Mouse (Mus musculus): Measurements from ENCODE around the gene Trim71.

Gene Trim71

GRCm38 (mm10) chr9:114563761-114564606 lies at the start of gene Trim71:
Gene Trim71 (minus strand): TSS chr9:114564369.
- DNase-seq, result no peak

- peak; percentile 8 for DNase-seq
Observed at GRCm38 (mm10) chr9:114613026-114613425, 48.9 kb upstream of the Trim71 start.

GRCm38 (mm10) chr9:114612566-114612965 lies 48.4 kb upstream of the Trim71 start:
- no peak for DNase-seq

GRCm38 (mm10) chr9:114610266-114610665 lies 46.1 kb upstream of the Trim71 start:
- DNase-seq, result no peak

- DNase-seq, result no peak
Observed at GRCm38 (mm10) chr9:114603876-114604540, 39.8 kb upstream of the Trim71 start.

GRCm38 (mm10) chr9:114601096-114601495 lies 36.9 kb upstream of the Trim71 start:
- no peak for DNase-seq

GRCm38 (mm10) chr9:114585017-114585345 lies 20.8 kb upstream of the Trim71 start:
- peak; percentile 13 for DNase-seq

GRCm38 (mm10) chr9:114584183-114585016 lies 20.2 kb upstream of the Trim71 start:
- DNase-seq, result peak; percentile 40

GRCm38 (mm10) chr9:114583812-114584182 lies 19.6 kb upstream of the Trim71 start:
- peak; percentile 76 for DNase-seq

- DNase-seq, result no peak
Observed at GRCm38 (mm10) chr9:114578646-114579045, 14.5 kb upstream of the Trim71 start.

GRCm38 (mm10) chr9:114576001-114576400 lies 11.8 kb upstream of the Trim71 start:
- DNase-seq, result no peak

- no peak for DNase-seq
Observed at GRCm38 (mm10) chr9:114573528-114573927, 9.4 kb upstream of the Trim71 start.

- DNase-seq, result no peak
Observed at GRCm38 (mm10) chr9:114568682-114569474, 4.7 kb upstream of the Trim71 start.

- DNase-seq, result no peak
Observed at GRCm38 (mm10) chr9:114564667-114565066, 498 bp upstream of the Trim71 start.

- DNase-seq, result no peak
Observed at GRCm38 (mm10) chr9:114562919-114563751, 1.0 kb downstream of the Trim71 start.

GRCm38 (mm10) chr9:114562031-114562918 lies 1.9 kb downstream of the Trim71 start:
- DNase-seq, result no peak

GRCm38 (mm10) chr9:114561671-114561971 lies 2.5 kb downstream of the Trim71 start:
- DNase-seq, result no peak

GRCm38 (mm10) chr9:114560771-114561670 lies 3.1 kb downstream of the Trim71 start:
- DNase-seq, result no peak

GRCm38 (mm10) chr9:114560141-114560540 lies 4.0 kb downstream of the Trim71 start:
- no peak for DNase-seq

GRCm38 (mm10) chr9:114557086-114557485 lies 7.1 kb downstream of the Trim71 start:
- no peak for DNase-seq
